Mouse (Mus musculus): ENCODE measurements around the gene Rhbdd1. TPM values are rescaled to one million over a fixed set of nuclear protein-coding genes. Genes with fewer than 3 reads are reported as not detected.
A peak's percentile ranks its signal among the peaks of the same experiment; 100 is the strongest.

Rhbdd1 gene
- 6.1 and 7.0 TPM in 2 replicates for polyA plus RNA-seq (2012; rRNA removed)

DNA sequence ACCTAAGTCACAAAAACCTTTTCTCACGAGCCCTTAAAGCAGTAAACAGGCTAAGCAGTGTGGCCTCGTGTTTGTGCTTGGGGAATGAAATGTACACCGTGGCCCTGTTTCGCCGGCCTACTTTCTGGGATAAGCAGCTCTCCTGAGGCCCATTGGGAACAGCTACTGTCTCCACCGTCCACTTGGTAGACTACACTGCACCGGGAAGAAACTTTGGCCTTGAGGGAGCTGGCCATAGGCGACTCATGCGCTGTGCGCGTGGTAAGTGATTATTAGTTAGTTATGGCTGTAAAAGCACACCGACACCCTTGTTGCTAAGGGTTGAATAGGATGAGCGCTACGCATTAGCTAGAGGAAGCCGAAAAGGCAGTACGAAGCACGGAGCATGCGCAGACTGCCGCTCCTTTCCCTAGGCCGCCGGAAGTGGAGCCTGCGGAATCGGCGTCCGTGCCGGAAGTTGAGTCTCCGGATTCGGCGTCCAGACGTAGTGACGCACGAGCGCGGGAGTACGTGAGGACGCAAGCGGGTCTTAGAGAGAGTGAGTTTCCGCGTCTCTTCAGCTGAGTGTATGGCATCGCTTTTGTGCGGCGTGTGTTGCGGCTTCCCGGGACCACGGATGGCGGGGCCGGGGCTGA is at the start of gene Rhbdd1:
Gene Rhbdd1 (plus strand): TSS at position 342 of the 635 bp plus-strand sequence.
- DNase-seq (ENCODE audit: extremely low spot score in 1 of 2, low spot score in 1 of 2) = peak; percentile 95 to 99

DNA sequence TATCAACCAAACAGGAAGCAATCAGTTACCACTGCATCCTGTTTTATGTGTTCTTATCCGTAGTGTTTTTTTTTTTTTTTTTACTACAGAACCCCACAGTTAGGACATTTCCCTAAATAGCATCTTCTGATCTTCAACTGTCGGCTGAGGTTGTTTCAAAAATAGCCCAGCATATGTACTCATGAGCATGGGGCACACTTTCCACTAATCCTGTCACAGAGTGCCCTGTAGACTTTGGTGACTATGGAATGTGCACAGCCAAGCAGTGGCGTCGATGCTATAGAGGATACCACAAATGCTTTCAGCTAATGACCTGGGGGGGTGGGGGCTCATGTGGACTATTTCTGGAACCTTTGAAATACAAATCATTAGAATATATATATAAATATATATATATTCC is 48.7 kb upstream of the Rhbdd1 start:
- no peak for DNase-seq (ENCODE audit: extremely low spot score in 1 of 2, low spot score in 1 of 2)

DNA sequence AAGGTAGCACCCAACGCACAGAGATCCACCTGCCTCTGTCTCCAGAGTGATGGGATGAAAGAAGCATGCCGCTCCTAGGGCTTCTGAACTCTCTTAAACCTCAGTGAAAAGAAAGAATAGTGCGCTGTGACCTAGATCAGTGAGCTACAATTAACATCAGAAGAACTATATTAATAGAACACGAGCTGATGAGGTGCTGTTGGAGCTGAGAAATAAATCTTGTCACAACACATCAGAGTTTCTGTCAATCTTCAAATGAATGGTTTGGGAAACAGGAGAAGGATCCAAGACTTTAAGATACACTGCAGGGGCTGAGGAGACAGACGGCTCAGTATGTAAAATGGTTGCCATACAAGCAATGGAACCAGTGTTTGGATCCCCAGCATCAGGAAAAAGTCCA is 44.0 kb upstream of the Rhbdd1 start:
- DNase-seq (ENCODE audit: extremely low spot score in 1 of 2, low spot score in 1 of 2) = no peak

DNA sequence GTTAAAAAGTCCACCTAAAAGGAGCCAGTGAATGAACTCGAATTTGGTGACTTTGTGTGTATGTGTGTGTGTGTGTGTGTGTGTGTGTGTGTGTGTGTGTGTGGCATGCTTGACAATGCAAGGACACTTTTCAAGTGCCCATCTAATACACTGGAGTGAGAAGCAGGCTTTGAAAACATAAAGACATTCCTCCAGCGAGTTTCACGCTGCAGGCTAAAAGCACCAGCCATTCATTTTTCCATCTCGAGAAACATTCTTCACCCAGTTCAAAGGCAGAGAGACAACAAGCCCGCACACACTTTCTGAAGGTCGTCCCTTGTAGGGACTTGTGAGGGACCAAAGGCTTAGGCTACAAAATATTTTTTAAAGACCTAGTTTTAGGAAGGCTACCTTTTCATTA is 42.7 kb upstream of the Rhbdd1 start:
- no peak for DNase-seq (ENCODE audit: extremely low spot score in 1 of 2, low spot score in 1 of 2)

DNA sequence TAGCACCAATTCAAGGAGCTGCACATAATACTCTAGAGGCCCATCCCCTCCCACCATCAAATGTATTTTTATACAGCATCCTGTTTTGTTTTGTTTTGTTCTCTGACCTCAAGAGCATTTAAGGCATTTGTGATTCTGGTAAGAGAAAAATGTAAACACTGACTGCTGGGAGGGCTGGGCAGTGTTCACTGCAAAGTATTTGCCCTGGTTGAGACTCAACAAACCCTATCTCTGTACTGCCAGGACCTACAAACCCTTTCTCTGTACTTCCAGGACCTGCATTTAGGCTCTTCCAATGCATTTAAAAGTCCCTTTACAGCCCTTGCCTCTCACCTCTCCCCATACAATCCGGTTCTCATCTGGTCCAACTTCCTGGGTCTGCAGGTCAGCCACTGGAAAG is 41.9 kb upstream of the Rhbdd1 start:
- DNase-seq (ENCODE audit: extremely low spot score in 1 of 2, low spot score in 1 of 2) = no peak

DNA sequence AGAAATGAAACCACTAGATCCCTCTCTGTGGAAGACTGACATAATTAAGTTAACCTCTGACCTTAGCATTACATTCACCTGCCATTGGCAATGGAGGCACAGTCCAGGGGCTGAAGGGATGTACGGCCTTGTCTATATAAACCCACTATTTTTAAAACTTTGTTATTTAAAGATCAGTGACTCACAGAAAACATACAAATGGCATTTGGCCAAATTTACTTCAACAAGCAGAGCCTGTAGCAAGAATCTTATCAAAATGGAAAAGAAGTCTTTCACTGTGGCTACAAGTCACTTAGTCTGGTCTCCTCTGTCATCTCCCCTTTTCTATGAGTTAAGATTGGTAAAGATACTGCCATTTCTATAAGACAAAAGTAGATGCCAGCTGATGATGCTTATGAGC is 36.5 kb upstream of the Rhbdd1 start:
- no peak for DNase-seq (ENCODE audit: extremely low spot score in 1 of 2, low spot score in 1 of 2)

DNA sequence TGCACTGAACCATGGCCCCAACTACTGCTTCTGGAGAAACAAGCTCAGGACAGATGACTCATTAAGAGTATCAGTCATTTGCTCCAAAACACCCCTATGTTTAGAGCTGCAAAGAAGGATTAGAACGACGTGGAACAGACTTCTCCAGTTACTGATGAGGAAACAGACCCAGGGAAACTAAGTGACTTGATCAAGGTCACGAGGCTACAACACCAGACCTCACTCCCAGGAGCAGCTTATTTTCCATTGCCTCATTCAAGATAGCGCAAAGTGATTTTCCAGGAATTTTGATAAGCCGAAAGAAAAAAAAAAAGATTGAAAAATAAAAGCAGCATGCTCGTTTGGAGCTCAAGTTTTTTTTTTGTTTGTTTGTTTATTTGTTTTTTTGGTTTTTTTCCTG is 34.4 kb upstream of the Rhbdd1 start:
- no peak for DNase-seq (ENCODE audit: extremely low spot score in 1 of 2, low spot score in 1 of 2)

DNA sequence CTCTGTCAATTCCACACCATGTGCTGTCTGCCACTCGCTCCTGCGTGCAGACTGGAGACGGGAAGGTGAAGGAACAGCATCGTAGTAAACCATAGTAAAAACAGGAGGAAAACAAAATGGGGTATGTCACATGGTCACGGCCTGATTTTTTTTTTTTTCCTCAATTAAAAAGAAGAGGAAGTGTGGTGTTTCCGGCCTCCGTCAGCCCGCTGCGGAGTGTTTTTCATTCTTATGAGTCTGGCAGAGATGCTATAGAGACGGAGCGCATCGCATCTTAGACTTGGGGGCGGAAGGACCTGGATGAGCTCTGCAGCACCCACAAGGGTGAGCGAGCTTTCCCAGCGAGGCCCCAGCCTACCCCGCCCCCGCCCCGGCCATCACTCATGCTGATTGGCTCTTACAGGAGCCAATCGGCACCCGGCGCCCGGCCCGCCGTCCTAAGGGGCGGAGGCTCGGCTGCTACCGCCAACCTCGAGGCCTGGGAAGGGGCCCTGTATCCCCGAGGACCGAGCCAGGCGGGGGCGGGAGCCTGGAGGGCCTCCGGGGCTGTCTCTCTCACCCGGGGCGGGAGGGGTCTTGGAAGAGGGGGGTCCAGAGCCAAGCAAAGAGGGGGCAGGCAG is 33.1 kb upstream of the Rhbdd1 start:
- peak; percentile 74 to 88 for DNase-seq (ENCODE audit: extremely low spot score in 1 of 2, low spot score in 1 of 2)

DNA sequence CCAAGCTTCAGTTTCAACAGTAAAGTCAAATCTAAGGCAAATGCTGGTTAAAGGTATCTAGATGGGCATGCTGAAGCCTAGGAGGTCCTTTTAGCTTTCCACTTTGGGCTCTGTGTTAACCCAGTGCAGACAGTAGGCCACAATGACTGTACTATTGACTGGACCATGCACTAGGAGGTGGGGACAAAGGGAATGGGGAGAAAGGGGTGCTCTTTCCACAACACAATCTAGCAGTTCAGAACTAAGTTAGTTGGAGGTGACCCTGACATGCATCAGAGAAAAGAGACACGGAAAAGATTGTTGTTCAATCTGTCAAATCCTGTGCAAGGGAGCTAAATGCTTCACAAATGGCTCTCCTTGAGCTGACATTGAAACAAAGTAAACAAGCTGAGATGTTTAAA is 32.4 kb upstream of the Rhbdd1 start:
- DNase-seq (ENCODE audit: extremely low spot score in 1 of 2, low spot score in 1 of 2) = no peak

DNA sequence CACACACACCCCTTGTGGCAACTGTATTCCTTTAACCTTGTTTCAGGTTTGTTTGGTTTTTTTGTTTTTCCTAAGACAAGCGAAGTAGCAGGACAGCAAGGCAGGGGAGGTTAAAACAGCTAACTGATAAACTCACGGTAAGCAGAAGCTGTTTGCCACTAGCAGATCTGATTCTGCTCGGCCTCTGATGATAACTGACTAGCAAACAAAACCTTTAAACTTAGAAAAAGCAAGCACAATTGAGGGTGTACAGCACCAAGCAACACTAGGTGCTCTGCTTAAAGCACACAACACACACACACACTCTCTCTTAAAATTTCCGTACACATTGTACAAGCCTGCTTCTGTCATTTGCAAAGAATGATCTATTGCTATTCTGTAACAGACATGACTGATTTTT is 31.8 kb upstream of the Rhbdd1 start:
- DNase-seq (ENCODE audit: extremely low spot score in 1 of 2, low spot score in 1 of 2) = no peak

DNA sequence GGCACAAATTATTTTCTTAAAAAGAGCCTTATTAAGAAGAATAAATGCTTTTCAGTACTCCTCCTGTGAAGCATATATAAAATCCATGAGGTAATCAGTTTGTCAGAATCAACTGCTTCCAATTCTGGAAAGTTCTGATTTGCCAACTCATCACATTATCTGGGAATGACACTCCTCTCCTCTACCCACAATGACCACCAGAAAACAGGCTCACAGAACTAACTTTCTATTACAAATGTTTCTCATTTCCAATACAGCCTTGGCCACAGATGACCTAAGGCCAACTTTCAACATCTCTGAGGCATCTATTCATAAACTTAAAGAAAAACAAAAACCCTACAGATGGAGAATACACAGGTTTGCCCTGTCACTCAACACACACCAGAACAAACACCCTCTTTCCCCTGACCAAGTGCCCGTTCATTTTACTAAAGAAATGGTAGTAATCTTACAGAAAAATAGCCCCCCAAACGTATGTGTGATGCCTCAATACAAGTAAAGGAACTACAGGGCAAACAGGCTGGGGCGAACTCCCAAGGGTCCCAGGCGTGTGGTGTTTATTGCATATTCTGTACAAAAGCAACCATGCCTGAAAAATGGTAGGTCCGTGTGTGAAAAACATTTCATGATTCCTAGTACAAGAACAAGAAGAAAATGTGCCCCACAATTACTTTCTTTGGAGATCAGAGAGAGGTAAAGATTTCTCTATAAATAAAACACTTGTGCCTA is 30.6 kb upstream of the Rhbdd1 start:
- DNase-seq (ENCODE audit: extremely low spot score in 1 of 2, low spot score in 1 of 2) = no peak

DNA sequence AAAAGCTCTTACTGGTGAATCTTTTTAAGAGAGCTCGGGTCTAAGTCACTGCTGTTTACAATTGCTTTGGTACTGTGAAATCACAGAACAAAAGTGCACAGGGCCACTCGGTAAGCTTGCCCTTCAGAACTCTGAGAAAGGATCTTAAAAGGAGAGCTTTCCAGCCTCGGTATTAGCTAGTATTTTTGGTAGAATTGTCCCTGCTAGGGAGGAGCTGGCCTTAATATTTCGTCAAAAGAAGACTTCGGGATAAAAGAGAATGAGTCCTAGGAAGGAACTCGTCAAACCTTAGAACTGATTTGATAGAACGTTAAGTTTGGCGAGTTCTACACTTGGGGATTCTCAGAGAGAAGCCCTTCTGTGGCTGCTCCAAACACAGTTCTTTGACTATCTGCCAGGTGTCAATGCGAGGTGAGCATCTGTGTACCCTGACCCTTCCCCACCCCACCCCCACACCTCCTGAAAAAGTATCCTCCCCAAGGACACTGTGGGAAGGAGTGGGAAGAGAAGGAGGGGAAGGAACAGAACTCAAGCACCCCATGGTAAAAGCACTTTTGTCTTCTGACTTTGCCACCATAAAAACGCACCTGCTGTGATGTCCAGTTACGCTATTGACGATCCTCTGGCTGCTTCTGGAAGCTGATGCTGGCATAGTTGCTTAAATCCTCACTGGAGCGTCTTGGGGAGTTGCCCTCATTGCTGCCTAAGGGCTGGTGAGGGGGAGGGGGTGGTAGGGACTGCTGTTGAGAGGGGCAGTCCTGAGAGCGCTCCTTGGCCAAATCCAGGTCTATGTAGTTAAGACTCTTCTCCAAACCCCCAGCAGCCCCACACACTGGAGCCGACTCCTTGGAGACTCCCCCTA is 29.8 kb upstream of the Rhbdd1 start:
- DNase-seq (ENCODE audit: extremely low spot score in 1 of 2, low spot score in 1 of 2) = no peak

DNA sequence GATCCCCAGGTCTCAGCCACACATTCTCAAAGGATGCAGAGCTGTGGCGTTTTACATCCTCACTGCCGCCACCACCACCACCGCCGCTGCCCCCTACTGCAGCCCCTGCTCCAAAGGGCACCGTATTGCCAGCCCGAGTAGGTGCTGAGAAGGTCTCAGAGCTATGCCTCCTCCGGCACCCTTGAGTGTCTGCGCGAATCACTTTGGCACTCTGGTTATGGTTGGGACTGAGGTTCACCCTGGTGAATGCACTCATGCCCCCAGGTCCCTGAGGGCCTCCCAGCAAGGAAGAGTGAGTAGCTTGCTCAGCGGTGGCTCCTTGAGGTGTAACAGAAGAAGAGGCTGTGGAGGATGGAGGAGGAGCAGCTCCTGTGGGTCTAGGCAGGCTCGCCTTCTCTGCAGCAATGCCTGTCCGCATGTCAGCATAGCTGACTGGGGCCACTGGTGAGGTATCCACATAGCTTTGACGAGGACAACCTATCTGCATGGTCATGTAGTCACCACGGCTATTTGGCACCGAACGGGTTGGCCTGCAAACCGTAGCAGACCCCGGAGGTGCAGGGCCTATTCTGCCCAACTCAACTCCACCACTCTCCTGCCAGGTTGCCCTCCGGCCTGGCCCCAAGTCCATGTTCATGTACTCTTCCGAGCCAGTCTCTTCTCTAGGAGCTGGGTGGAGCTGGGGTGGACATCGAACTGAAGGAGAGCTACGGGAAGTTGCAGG is 29.0 kb upstream of the Rhbdd1 start:
- no peak for DNase-seq (ENCODE audit: extremely low spot score in 1 of 2, low spot score in 1 of 2)

DNA sequence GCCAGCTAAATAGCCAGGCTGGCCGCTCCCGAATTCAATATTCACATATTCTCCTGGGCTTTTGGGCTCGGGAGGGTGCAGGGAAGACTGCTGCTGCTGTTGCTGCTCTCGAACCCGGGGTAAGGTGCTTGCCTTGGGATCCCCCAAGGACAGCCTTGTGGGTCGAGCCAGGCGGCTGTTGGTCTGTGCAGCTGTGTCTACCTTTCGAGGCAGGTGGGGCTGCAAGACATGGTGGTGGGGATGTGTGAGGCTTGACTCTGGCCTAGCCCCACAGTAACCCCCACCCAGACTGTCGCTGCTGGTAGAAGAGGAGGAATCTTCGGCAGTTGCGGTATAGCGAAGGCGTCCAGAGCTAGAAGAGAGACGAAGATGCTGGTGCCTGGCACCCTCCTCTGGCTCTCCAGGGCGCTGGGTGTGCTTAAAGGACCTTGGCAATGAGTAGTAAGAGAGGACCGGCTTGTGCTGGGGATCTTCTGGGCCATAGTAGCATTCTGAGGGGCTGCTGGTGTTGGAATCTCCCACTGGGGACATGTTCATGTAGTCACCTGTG is 28.4 kb upstream of the Rhbdd1 start:
- DNase-seq (ENCODE audit: extremely low spot score in 1 of 2, low spot score in 1 of 2) = no peak

DNA sequence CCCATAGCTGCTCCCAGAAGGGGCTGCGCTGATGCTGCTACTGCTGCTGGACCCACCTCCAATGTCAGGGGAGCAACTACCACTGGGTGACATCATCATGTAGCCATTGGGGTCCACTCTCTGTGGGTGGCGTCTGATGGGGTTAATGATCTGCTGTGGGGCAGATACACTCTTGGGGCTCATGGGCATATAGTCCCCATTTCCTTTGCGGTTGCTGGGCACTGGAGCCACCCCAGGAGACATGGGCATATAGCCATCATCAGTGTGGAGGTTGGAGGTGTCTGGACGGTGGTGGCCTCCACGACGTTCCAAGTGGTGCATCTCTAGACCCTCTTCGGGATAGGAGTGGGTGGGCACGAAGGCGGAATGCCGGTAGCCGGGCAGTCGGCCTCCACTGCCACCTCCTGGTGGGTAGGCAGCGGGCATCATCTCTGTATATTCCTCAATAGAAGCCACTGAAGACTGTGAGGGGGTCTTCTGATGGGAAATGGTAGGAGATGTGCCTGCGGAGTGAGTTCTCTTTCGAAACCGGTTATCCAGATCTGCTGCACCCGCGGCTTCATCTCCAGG is 27.7 kb upstream of the Rhbdd1 start:
- DNase-seq (ENCODE audit: extremely low spot score in 1 of 2, low spot score in 1 of 2) = no peak

DNA sequence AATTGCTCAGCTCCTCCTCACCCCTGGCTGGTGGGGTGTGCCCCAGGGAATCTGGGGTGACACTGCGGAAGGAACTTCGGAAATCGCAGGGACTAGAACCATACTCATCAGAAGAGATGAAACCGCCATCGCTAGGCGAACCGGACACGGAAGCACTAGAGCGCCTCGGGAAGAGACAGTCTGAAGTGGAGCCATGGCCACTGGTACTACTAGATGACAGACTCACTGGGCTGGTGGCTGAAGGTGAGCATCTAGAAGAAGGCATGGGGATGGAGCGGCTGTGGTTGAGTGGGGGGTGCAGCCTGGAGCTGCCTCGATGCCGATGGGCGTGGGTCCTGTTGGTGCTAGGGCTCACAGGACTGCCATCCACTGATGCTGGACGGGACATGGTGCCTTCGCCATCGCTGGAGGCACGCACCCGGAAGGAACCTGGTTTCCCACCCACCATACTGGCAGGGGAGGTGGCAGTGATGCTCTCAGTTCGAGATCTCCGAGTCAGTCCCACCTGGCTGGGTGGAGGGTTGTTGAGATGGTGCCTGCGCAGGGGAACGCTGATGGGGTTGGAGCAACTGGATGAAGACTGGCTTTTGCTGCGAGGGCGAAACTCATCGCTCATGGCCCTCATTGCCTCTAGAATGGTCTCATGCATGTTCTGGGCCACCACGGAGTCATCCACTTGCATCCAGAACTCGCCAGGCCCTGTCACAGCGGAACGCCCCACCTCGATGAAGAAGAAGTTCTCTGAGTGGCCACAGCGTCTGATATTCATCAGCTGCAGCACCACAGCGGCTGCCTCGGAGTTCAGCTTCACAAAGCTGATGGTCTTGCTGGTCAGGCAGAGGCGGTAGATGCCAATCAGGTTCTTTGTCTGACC is 26.9 kb upstream of the Rhbdd1 start:
- DNase-seq (ENCODE audit: extremely low spot score in 1 of 2, low spot score in 1 of 2) = no peak

DNA sequence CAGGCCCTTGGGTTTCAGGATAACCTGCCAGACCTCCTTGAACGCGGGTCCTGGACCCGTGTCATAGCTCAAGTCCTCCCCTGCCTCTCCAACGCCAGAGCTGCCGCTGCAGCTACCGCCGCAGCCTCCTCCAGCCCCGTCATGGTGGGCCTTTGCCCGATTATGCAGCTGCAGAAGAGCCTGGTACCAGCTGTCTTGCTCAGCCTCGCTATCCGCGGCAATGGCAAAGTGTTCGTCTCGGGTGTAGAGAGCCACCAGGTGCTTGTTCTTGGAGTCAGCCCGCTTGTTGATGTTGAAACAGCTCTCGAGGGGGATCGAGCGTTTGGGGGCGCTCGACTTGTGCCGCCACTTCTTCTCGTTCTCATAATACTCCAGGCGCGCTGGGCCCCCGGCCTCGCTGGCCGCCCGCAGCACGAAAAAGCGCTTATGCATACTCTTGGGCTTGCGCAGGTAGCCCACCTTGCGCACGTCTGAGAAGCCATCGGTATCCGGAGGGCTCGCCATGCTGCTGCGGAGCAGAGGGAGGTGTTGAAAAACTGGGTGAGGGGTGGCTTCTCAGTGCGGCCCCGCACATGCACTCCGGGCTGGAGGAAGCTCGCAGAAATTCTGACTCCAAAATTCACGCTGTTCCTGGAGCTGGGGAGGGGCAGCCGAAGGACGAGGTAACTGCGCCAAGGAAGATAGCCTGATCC is 26.1 kb upstream of the Rhbdd1 start:
- DNase-seq (ENCODE audit: extremely low spot score in 1 of 2, low spot score in 1 of 2) = peak; percentile 63 to 78

DNA sequence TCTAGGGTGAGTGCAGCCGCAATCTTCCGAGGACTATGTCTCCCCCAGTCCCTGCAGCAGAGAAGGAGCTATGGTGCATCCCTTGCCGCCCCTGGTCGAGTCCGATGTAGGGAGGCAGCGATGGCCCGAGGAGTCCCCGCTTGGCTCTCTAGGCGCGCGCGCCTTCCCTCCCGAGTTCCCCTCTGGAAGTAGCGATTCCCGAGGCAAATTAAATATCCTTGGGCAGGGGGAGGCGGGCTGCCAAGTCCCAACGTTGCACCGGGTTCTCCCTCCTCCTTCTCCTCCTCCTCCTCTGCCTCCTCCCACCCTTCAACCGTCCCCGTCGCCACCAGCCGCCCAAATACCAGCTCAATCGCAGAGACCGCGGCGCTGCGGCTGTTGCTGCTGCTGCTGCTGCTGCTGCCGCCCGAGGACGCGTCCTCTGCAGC is 25.5 kb upstream of the Rhbdd1 start:
- DNase-seq (ENCODE audit: extremely low spot score in 1 of 2, low spot score in 1 of 2) = peak; percentile 51 to 86

All from frontal cortex, adult 2 months (tissue).